Mouse (Mus musculus) colon, adult 2 months (tissue): Measurements from ENCODE around the gene Tespa1. TPM values are rescaled to one million over a fixed set of nuclear protein-coding genes. Genes with fewer than 3 reads are reported as not detected.

Experiments used
- polyA plus RNA-seq: library from polyadenylated mRNA; depleted of rRNA; stranded (reverse); fragments of >200 nt; gene quantifications from 2 replicates; pipeline ENCODE4 v1.2.3, GENCODE M21; 2012; rRNA removed

Tespa1 gene
- polyA plus RNA-seq, result 0.29 and 0.31 TPM in 2 replicates

DNA sequence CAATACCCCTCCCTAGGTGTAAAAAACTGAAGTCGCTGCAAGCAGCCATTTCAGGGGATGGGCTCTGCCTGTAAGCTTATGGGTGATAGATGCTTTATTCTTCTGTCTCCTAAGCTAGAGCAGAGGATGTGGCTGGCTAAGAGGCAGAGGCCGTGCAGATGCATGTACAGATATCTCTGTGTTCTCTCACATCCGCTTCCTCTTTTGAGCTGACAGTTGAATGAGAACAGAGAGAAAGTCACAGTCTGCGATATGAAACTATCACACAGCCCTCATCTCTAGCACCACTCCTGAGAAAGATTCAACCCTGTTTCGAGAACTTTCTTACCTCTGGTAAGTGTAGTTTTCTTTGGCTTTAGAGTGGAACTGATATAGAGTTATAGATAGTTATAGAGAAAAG, at the start of gene Tespa1:
Tespa1 (plus strand) TSS at position 234 of the 400 bp plus-strand sequence.

DNA sequence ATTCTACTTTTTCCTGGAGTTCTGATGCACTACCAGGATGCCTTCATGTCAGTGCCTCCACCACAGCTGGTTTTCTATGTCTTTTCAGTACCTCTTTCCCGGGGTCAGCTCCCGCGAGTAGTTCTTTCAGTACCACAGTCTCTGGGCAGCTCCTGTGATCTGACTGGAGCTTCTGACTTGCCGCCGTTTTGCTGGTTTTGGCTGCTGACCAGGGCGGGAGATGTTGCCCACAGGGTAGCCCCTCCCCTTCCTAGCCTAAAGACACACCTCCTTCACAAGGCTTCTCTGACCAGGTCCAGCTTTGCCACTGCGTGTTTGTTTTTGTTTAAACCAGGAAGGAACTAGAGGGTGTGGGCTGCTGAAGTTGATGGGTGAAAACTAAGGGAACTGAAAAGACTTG, 42.6 kb upstream of the Tespa1 start, which contains the start of gene Neurod4:
Neurod4 (minus strand) TSS at position 175 of the 400 bp plus-strand sequence.

GRCm38 (mm10) chr10:130394232-130394631, 71.6 kb downstream of the Tespa1 start, which contains the start of gene Vmn2r84:
TSS of gene Vmn2r84 (minus strand) at chr10:130394332.

Other genes starting within 250 kb of the Tespa1 start
- not detected in 2 replicates for gene Olfr823, start 207.5 kb upstream of the Tespa1 start, polyA plus RNA-seq
- gene Olfr824, start 192.9 kb upstream of the Tespa1 start, polyA plus RNA-seq, result not detected in 2 replicates
- not detected in 2 replicates for gene Olfr825, start 156.1 kb upstream of the Tespa1 start, polyA plus RNA-seq
- not detected in 2 replicates for gene Olfr826, start 138.7 kb upstream of the Tespa1 start, polyA plus RNA-seq
- gene Olfr827, start 108.5 kb upstream of the Tespa1 start, polyA plus RNA-seq, result not detected in 2 replicates
- gene Neurod4, start 42.6 kb upstream of the Tespa1 start, polyA plus RNA-seq, result not detected in 2 replicates
- gene Vmn2r84, start 71.5 kb downstream of the Tespa1 start, polyA plus RNA-seq, result not detected in 2 replicates
- not detected in 2 replicates for gene Vmn2r85, start 106.8 kb downstream of the Tespa1 start, polyA plus RNA-seq
- not detected in 2 replicates for gene Vmn2r86, start 133.2 kb downstream of the Tespa1 start, polyA plus RNA-seq
- gene Vmn2r87, start 174.5 kb downstream of the Tespa1 start, polyA plus RNA-seq, result not detected in 2 replicates